Mouse (Mus musculus) T-cell, adult 2 months (primary cell): ENCODE measurements around the gene Rab5b.
"Not testable (repeated sequence)": the region's sequence is repeated elsewhere in the genome, so short reads cannot be mapped to it uniquely, and the experiment has no call there.

Experiments used
- DNase-seq: peaks from one replicate; pipeline ENCODE4 v3.0.0; 2022; ENCODE audit warnings: low spot score

The Rab5b gene

DNA sequence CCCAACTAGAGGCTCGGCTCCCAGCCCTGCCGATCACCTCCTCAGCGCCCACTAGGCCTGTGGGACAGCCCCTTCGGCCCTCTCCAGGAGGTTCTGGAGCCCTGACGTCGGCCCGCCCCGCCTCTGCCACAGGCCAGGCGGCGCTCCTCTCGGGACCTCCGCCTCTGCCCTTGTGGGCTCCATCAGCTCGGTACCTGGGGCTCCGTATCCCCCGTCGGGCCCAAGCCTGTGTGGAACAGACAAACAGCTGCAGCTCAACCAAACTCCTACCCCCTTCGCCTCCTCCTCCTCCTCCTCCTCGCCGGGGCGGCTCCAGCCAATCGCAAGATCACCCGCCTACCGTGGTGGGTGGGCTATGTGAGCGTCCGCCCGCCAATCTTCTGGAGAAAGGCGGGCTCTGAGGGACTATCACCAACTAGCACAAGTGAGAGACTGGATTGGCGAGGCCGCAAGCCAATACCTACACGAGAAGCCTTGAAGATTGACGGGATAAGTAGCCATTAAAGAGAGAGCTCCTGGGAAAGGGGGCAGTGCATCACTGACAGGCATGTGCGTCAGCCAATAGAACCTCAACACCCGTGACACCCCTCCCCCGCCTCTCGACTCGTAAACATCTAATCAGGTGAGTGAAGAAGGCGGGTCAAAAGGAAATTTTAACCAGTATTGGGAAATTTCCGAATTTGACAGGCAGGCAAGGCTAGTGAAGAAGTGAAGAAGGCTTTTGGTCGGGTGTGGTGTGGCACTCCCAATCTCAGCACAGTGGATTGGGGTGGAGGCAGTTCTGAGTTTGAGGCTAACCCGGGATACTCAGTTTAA, at the start of gene Rab5b:
Gene Rab5b (minus strand): TSS at position 273 of the 816 bp plus-strand sequence.
- peak; percentile 98 for DNase-seq

DNA sequence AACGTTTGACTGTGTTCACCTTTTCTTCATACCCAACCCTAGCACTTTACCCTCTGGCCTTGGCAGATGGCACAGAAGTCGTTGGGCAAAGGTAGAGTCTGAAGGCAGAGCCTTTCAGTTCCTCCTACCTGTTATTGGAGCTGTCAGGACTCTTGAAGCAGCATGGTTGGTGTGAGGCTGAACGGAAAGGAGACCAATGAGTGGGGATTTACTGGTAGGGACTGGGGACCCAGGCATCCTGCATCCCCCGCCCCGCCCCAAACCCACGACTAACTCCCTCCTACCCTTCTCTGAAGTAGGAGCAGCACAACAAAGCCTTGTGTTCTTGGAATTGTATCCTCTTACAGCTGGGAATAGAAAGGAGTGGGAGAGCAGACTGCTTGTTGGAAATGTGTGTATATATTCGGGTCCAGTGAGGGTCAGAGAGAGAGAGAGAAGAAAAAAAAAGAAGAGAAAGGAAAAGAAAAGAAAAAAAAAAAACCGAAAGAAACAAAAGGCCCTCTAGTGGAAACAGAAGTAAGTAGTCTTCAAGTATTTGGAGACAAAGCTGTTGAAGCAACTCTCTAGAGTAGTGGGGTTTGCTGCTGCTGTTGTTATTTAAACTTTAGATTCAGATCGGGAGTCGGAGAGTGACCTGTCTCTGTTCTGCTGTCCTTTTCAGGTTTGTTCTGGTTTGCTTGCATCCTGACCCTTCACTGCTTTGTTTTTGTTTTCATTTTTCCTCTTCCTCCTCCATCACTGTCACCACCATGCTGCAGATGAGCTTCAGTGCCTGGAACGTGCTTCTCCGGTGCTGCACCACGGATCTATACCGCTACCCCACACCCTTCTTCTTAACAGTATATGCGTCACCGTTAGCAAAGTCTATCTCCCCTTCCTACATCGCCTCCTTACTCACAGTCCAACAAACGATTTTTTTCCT, 48.9 kb upstream of the Rab5b start, which contains the start of gene Dgka:
Gene Dgka (minus strand): TSS at position 176 of the 922 bp plus-strand sequence.
- DNase-seq: peak; percentile 82

DNA sequence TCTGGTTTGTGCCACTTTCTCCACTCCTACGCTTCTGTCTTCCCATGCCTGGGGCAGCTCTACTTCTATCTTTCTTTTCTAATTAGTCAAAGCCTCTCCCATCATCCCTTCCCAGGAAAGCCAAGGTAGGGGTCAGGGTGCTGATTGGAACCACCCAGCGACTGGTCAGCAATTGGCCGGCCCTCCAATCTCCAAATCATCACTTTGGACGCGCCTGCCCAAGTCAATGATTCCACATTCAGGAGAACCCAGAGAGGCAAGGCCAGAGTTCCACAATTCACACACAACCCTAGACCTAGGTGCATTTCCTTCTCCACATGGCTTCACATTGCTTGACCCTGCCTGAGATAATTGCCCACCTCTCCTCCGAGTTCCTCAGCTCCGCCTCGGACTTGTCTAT, 48.1 kb upstream of the Rab5b start:
- no peak for DNase-seq

DNA sequence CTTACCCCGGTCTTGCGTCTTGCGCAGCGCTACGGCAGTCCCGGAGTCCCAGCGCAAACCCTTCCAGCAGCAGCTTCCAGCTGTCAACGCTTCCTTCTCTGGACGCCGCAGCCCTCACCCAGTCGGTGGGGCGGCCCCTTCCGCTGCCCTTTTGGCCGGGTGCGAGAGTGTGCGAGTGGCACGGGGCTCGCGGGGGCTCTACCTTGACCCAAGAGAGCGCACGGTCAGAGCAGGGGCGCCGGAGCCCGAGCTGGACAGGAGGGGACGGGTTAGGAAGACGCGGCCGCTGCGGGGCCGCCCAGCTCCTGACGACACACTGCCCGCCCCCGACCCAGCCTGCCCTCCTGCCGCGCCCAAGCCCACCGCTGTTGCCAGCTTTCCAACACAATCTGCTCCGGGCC, 47.7 kb upstream of the Rab5b start:
- DNase-seq: peak; percentile 35

DNA sequence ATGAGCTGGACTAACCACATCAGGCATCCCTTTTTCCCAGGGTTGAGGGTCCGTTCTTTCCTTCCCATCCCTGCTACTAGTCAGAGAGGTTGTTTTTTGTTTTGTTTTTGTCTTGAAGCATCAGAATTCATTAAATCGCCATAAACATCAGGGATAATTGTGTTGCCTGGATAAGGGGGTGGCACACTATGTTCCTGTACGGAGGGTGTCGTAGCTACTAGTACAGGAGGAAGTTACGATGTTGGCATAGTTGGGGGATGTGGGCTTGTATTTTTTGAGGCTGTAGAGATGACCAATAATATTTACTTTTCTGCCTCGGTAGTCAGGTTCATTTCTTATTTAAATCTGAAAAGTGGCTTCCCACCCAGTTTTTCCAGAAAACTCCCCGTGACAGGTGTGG, 47.2 kb upstream of the Rab5b start:
- no peak for DNase-seq

DNA sequence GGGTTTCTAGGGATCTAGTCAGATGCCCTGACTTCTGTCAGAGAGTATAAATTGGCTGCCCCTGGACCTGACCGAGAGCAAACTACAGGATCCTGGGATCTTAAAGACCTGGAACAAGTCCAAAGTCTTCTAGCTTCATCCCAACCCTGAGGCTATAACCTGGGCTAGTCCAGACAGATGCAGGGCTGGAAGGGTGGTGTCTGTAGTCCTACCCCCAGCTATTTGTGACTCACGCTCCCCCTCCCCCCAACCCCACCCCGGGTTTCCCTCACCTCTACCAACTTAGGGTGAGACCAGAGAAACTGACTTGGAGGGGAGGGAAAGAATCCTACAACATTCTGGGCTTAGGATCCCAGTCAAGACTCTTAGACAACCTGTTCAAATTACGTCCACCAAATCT, 46.6 kb upstream of the Rab5b start:
- no peak for DNase-seq

DNA sequence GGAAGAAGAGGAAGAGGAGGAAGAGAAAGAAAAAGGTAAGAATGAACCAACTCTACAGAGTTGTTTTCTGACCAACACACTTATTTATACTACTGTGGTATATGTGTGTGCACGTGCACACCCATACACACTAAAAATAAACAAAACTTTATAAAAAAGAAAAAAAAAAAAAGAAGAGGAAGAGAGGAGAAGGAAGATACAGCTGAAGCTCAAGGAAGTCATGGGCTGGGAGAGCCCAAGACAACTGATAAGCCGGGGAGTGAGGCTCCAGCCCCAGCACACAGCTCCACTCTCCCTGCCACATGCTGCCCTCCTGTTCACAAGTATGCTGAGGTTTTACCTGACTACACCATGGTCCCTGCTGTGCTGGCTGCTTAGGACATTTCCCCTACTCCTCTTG, 44.2 kb upstream of the Rab5b start:
- no peak for DNase-seq

DNA sequence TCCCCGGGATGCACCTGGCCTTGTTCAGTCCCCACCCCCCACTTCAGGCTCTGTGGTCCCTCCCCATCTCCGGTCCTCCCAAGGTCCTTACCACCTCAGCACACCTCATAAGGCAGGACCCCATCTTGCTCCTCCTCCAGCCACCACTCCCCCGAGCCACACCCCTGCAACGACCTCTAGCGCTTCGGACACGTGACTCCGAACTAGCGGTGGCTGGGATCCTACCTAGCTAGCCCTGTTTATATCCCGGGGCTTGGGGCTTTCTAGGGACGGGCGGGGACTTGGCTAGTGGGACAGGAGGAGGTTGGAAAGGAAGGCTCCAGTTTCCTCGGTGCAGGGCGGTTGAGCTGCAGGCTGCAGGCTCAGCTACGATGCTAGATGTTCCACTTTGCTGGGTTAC, 41.4 kb upstream of the Rab5b start:
- no peak for DNase-seq

DNA sequence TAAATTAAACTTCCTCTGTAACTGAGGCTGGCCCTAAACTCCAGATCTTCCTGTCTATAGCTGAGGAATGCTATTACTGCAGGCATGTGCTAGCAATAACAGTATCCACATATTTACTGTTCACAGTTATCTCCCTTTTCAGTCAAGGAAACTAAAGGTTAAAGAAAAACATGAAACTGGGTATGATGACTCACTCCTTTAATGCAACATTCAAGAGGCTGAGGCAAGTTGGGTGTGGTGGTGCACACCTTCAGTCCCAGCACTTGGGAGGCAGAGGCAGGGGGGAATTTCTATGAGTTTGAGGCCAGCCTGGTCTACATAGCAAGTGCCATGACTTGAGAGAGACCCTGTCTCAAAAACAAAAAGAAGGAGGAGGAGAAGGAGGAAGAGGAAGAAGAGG, 35.9 kb upstream of the Rab5b start:
- no peak for DNase-seq

DNA sequence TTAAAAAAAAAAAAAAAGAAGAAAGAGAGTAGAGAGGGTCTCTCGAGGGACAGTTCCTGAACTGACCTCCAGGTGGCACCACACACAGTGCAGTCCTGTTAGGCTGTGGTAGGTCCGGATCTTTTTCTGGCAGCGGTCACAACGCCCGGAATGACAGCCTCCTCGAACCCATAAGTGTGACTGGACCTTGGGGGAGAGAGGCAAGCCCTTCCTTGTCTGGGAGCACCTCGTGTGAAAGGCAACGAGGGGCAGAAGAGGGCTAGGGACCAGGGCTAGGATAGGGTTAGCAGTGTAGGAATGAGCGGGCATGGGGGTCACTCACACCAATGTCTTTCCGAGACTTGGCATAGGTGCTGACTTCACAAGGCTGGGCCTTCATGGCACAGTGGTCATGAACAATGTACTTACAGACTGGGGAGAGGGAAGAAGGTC, 35.0 kb upstream of the Rab5b start:
- peak; percentile 51 for DNase-seq

DNA sequence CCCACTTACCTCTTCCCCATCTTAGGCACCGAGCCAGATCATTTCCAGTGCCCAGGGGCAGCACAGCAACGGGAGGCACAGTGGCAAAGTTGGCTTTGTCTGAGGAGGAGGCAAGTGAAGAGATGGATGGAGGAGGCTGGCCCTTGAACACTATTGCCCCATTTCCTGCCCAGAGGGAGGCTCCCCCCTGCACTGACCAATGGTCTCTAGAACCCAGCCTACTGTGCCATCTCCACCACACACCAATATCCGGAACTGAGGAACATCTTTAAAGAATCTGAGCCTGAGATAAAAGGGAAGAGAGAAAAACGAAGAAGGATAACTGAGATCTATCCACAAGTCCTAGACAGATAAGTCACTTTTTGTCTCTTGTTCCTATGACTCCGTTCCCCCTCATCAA, 32.0 kb upstream of the Rab5b start:
- no peak for DNase-seq

DNA sequence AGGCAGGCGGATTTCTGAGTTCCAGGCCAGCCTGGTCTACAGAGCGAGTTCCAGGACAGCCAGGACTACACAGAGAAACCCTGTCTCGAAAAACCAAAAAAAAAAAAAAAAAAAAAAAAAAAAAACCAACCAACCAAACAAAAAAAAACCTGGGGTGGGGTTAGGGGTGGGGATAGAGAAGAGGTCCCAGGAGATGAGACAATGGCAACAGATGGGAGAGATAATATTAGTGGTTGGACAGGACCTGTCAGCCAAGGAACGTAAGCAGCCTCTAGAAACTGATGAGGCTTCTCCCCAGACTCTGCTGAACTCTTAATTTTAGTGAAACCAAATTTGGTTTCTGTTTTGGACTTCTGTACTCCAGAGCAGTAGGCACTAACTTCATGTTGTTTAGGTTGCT, 29.4 kb upstream of the Rab5b start:
- not testable (repeated sequence) for DNase-seq

DNA sequence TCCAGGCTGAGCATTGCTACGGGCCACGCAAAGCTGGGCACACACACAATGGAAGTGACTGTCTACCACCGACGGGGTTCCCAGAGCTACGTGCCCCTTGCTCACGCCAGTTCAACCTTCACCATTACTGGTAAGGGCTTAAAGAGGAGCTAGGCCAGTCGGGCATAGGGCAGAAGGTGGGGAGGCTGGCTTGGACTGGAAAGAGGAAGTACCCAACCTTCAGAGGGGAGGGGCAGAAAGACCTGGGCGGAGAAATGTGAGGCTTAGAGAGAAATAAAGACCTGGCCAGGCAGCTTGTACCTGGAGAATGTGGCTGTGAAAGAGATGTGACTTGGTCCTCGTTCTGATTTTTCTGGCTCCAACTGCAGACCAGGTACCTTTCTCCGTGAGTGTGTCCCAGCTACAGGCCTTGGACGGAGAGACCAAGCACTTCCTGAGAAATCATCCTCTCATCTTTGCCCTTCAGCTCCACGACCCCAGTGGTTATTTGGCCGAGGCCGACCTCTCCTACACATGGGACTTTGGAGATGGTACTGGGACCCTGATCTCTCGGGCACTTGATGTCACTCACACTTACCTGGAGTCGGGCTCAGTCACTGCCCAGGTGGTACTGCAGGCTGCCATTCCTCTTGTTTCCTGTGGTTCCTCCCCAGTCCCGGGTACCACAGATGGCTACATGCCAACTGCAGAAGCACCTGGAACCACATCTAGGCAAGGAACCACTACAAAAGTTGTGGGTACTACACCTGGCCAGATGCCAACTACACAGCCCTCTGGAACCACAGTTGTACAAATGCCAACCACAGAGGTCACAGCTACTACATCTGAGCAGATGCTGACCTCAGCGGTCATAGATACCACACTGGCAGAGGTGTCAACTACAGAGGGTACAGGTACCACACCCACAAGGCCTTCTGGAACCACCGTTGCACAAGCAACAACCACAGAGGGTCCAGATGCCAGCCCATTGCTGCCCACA, 19.8 kb upstream of the Rab5b start:
- peak; percentile 93 for DNase-seq

DNA sequence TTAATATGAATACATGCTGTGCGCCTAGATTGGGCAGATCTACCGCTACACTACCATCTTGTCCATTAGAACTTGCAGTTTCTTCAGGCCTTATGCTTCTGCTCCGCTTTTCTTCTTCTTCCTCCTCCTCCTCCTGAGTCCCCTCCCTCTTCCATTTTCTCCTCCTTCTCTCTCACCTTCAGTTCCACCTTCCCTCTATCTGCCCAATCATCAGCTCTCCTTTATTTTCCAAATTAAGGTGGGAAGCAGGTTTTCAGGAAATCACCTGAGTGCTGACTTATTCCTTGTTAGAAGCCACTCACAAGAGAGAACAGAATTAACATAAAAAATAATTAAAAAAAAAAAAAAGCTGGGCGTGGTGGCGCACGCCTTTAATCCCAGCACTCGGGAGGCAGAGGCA, 15.3 kb upstream of the Rab5b start:
- not testable (repeated sequence) for DNase-seq

DNA sequence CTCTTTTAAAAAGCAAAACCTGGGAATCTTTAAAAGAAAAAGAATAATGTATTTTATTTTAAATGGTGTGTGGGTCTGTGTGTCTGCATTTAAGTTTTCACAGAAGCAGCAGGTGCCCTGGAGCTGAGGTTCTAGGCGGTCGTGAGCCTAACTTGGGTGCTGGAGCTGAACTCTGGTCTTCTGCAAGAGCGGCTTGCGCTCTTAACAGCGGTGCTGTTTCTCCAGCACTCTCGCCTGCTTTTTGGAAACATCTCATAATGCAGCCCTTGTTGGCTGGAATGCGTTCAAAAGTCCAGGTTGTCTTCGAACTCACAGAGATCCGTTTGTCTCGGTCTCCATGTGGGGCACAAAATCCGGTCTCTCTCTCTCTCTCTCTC, 9.2 kb upstream of the Rab5b start:
- peak; percentile 14 for DNase-seq

DNA sequence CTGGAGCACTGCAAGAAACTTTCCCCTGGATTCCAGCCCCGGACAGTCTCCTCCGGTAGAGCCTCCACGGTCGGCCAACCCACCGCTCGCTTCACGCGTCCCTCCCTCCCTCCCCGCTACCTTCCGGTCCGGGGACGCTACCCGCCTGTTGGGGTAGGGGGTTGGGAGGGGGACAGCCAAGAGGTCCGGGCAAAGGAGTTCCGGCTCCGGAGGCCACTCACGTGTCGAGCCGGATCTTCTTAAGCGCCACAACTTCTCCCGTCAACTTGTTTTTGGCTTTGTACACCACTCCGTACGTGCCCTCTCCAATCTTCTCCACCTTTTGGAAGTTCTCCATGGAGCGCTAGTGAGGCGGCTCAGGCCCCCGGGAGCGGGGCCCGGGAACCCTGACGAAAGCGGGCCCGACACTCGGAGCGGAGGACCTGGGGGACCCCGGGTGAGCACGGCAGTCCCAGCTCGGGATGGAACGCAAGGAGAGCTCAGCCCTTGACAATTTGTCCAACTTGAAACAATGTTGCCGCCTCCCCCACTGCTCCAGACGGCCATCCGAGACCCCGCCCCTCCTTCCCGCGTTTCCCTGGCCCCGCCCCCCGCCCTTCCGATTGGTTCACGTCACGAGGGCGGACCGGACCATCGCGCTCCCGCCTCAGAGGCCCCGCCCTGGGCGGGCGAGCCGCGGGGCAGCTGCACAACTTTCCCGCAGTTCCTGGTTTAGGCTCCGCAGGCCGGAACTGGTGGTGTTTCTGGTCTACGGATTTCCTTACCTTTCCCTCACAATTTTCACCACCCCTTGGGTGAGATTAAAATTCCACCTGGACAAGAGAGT, 8.6 kb upstream of the Rab5b start, which contains the start of gene Cdk2:
Gene Cdk2 (minus strand): TSS at position 541 of the 826 bp plus-strand sequence.
- DNase-seq: peak; percentile 76

DNA sequence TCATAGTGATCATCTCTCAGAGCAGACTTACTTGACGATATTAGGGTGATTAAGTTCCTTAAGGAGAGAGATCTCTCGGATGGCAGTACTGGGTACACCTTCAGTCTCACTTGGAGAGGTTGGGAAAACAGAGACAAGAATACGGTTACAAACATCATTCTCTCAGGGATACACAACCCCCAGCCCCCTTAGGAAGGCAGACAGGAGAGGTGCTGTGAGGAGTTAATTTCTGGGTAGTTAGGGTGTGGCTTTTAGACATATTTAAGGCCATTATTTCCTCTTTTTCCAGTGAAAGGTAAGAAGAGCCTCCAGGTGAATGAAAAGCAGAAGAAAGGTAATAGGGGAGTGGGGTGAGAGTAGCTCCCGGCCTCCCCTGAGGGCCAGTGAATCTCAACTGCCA, 7.8 kb upstream of the Rab5b start, which contains the start of gene Pmel:
Gene Pmel (plus strand): TSS at position 301 of the 400 bp plus-strand sequence.
- DNase-seq: no peak

DNA sequence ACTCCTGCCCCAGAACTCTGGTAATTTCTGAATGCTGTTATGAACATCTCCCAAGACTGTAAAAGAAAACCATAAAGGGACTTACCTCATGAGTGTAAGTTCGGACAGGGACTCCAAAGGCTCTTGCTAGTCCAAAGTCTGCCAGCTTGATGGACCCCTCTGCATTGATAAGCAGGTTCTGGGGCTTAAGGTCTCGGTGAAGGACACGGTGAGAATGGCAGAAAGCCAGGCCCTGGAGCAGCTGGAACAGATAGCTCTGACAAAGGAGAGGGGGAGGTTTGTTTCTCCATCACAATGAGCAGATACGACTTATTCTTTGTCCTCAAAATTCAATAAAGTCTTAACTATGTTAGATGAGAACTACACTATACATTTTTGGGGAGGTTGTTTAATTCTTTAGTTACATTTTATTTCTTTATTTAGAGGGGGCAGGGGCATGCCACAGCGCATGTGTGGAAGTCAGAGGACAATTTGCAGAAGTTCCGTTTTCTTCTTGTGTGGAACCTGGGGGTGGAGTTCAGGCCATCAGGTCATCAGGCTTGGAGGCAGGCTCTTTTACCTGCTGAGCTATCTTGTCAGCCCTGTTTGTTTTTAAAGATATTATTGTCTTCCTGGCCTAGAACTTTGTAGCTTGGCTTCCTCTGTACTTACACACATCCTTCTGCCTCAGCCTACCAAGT, 6.4 kb upstream of the Rab5b start:
- DNase-seq: no peak

DNA sequence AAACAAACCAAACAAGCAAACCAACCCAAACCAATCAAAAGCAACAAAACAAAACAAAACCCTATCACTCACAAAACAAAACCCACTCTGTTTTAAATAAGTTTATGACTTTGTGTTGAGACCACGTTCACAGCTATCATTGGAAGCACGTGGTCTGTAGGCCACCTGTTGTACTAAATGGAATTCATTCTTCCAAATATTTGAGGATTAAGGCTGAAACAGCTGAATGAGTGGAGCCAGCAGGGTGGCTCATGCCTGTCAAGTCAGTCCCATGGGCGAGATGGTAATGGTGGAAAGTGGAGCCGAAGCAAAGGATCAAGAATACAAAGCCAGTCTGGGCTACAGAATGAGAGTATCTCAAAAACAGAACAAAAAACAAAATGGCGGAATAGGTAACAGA, 4.6 kb upstream of the Rab5b start:
- DNase-seq: no peak

DNA sequence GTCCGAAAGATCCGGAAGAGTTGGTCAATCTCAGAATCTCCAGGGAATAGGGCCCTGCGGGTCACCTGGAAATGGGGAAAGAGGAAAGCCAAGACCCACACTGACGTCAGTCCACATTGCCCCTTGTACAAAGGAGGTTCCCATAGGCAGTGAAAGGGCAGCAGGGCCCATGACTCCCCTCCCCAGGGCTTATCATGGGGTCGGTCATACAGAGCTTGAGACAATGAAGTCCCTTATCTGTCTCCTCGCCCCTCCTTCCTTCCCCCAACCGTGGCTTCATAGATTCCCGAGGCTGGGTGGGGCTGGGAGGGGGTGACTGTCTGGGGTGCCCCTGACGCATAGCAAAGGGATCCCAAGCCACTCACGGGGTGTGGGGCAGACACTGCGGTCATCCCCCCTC, 3.5 kb upstream of the Rab5b start:
- no peak for DNase-seq
